Mouse (Mus musculus): ENCODE results near the gene Hpse2.

DNA sequence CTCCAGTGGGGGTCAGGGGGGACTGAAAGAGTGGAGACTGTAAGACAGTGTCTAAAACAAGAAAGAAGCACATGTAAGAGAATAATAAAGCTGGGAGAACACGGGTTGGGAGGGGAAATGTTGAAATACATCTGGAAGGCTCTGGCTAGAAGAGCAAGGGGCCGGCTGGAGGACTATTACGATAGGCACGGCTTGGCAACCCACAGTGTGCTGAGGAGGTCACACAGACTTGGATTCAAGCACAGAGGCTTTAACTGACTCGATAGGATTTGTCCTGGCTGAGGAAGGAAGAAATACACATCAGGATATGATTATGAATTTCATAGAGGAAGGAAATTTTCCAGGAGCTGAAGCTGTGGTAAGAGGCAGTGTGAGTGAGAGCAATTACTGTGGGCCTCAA is 414.4 kb downstream of the Hpse2 start:
- TF ChIP-seq CTCF (IDR thresholded peaks at IDR 0.05; ENCODE audit: insufficient read depth, low read length) (no peak), POLR2A (IDR thresholded peaks at IDR 0.05; ENCODE audit: borderline replicate concordance, extremely low read depth, low read depth, low read length) (no peak)
